Mouse (Mus musculus) megakaryocyte, embryonic 14.5 days (primary cell): ENCODE data around the gene Frmpd2.

Experiments
- FLI1 ChIP-seq: IDR thresholded peaks from 2 replicates; pipeline ENCODE4 v1.6.1; 2012; ENCODE audit warnings: low read length, inconsistent platforms, mixed read lengths
- GATA1 ChIP-seq: IDR thresholded peaks from 3 replicates; pipeline ENCODE4 v1.6.1; 2012; ENCODE audit warnings: mixed read lengths, low read length, inconsistent platforms, borderline replicate concordance

DNA sequence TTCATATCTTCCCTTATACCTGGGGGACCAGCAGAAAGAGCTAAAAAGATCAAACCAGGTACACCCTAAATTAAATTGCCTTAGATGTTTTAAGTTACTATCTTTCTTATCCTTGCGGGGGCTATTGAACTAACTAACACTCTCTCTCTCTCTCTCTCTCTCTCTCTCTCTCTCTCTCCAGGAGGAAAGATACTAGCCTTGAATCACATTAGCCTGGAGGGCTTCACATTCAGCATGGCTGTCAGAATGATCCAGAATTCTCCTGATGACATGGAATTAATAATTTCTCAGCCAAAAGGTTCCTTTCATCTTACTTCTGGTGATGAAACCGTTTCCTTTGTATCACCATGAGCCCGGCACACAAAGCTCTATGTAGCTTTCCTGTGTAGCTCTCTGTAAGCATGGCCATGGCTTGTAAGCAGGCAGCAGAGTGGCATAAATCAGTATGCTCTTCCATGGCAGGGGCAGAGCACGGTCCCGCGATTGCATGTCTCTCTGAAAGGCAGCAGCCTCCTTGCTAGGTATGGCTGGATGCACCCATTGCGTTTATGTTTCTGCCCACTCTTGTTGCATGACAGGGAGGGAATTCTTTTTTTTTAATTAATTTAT, 68.2 kb downstream of the Frmpd2 start:
- no peak for TF ChIP-seq GATA1
- TF ChIP-seq FLI1: no peak
